Mouse (Mus musculus): ENCODE measurements around the gene Tnfrsf13c. TPM values are rescaled to one million over a fixed set of nuclear protein-coding genes. Genes with fewer than 3 reads are reported as not detected.
A peak's percentile ranks its signal among the peaks of the same experiment; 100 is the strongest.

Gene Tnfrsf13c
- polyA plus RNA-seq, 1 experiment from 2014 or later, result 0.22 TPM

DNA sequence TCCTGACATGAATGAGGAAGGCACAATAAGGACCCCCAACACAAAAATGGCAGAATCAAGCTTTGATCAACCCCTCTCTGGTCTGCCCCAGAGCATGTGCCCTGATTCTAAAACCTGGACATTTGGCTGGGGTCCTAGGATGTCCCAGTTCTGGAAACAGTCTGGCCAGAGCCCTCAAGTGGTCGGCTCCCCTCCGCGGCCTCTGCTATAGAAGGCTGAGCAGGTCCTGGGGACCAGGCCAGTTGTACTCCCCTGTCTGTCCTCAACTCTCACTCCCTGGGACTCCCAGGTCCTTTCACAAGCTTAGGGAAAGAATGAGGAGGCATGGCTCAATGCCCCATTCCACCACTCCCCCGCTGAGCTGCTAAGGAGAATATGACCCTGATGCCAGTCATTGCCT is 10.9 kb downstream of the Tnfrsf13c start:
- ATAC-seq, result no peak
- Histone ChIP-seq H3K27me3 (peaks cover 87% of the 10 kb centered on the region), H3K4me2 (no peak overlapping the region; the same call in 1 of the 2 replicates), H3K36me3 (ENCODE audit: poor library complexity, severe bottlenecking) (no peaks in the 10 kb centered on the region), H3K9ac (no peak overlapping the region), H3K9me3 (replicated peaks) (no peaks in the 10 kb centered on the region), H3K4me1 (peaks cover 40% of the 10 kb centered on the region), H3K4me3 (no peak overlapping the region), H3K27ac (no peak overlapping the region)
- 9% methylated on average over 4 of the region's 4 CpGs for WGBS

DNA sequence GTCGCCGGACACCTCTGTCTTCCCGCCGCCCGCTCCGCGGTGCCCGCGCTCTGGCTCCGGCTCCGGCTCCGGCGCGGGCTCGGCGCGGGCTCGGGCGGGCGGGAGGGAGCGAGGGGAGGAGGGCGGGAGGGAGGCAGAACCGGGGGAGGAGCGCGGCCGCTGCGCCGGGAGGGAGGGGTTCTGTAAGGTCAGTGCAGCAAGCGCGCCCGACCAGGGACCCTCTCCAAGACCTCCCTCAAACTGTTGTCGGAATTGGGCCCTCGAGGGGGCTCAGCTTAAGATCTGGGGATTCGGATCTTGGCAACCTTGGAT is 11.5 kb downstream of the Tnfrsf13c start, which contains the start of gene Shisa8:
Gene Shisa8 (minus strand): TSS at position 64 of the 312 bp plus-strand sequence.
- Histone ChIP-seq H3K4me1 (peaks cover 40% of the 10 kb centered on the region), H3K36me3 (ENCODE audit: poor library complexity, severe bottlenecking) (no peaks in the 10 kb centered on the region), H3K4me2 (peak within 1 kb of the TSS; percentile 70), H3K27me3 (peaks cover 92% of the 10 kb centered on the region), H3K4me3 (peak within 1 kb of the TSS; percentile 44), H3K9me3 (replicated peaks) (no peaks in the 10 kb centered on the region), H3K9ac (peak within 1 kb of the TSS; percentile 55), H3K27ac (no peak within 1 kb of the TSS)
- ATAC-seq, result no peak
- 0% methylated on average over 15 of the region's 34 CpGs for WGBS

DNA sequence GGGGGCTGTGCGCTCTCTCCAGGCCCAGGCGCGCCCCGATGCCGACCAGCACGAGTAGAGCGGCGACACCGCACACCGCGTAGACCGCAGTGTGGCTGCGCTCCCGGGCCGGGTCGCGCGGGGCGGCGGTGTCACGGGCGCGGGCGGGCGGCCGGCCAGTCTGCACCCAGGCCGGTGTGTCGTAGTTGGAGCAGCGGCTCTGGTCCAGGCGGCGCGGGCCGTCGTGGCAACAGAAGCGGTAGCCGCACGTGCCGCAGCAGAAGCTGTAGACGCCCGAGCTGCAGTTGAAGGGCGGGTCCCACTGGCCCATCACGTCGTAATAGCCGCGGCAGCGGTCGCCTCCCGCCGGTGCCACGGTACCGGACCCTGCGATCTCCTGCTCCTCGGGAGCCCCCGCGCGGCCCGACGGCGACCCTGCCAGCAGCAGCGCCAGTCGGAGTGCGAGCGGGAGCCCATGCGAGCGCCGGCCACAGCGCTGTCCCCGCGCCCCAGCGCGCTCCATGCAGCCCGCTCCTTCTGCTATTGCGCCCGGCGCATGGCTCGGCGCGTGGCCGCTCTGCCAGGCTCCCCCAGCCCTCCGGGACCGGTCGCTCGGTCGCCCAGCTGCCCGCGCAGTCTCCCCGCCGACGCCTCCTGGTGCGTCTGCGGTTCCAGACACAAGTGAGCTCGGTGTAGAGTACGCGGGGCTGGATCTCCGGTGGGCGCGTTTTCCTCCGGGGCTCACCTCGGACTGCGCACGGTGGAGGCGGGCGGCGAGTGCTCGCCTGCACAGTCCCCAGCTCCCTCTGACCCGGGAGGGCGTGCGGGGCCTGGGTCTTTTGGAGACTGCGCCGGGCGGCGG is 12.0 kb downstream of the Tnfrsf13c start:
- Histone ChIP-seq H3K27me3 (peaks cover 95% of the 10 kb centered on the region), H3K9ac (peak overlapping the region; percentile 55), H3K9me3 (replicated peaks) (no peaks in the 10 kb centered on the region), H3K36me3 (ENCODE audit: poor library complexity, severe bottlenecking) (peaks cover under 1% of the 10 kb centered on the region; the same call in 1 of the 2 replicates), H3K4me3 (peak overlapping the region; percentile 44), H3K4me1 (peaks cover 43% of the 10 kb centered on the region), H3K27ac (no peak overlapping the region), H3K4me2 (peak overlapping the region; percentile 70)
- WGBS, result under 1% methylated on average over 108 of the region's 112 CpGs
- peak; percentile 44 for ATAC-seq

DNA sequence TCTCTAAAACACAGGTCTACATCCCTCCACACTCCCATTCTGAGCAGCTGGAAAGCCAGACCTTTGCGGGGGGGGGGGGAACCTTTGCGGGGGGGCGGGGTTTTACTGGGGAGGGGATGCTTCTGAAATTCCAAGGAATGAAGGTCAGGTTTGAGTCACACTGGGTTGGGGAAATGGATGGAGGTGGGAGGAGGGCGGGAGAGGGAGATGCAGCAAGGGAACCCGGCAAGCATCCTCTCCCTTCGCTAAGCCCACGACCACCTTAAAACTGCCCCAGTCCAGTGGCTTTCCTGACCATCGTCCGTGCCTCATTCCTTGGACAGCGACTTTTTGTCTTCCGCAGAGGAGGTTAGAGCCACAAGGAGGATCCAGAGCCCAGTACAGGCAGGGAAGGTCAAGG is 12.9 kb downstream of the Tnfrsf13c start:
- peaks cover 96% of the 10 kb centered on the region for H3K27me3 ChIP-seq
- H3K36me3 ChIP-seq (ENCODE audit: poor library complexity, severe bottlenecking), result peaks cover 7% of the 10 kb centered on the region
- peaks cover 43% of the 10 kb centered on the region for H3K4me1 ChIP-seq
- H3K4me2 ChIP-seq, result peak overlapping the region; percentile 70
- no peak overlapping the region for H3K27ac ChIP-seq
- no peak overlapping the region for H3K9ac ChIP-seq
- 3% methylated on average over 11 of the region's 11 CpGs for WGBS
- no peak for ATAC-seq
- H3K9me3 ChIP-seq (replicated peaks), result no peaks in the 10 kb centered on the region
- peak overlapping the region; percentile 44 for H3K4me3 ChIP-seq

DNA sequence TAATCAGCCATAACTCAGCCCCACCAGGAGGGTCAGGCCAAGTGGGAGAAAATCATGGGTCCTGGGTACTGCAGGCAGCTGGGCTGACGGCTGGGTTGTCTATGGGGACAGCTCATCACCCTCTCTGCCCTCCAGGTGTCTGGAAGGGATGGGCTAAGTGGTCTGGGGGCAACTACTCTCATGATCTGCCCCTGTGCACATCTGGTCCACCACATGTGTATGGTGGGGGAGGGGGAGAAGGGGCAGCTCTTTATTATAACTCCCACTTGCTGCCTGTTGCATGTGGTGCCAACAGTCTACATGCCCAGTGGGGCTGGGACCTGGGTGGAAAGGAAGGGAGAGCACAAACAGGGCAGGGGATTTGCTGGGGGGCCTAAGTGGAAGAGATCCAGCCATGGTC is 13.4 kb downstream of the Tnfrsf13c start:
- peaks cover 43% of the 10 kb centered on the region for H3K4me1 ChIP-seq
- H3K36me3 ChIP-seq (ENCODE audit: poor library complexity, severe bottlenecking), result peaks cover 11% of the 10 kb centered on the region
- H3K4me2 ChIP-seq, result no peak overlapping the region
- ATAC-seq, result no peak
- H3K9ac ChIP-seq, result no peak overlapping the region
- H3K4me3 ChIP-seq, result no peak overlapping the region
- H3K9me3 ChIP-seq (replicated peaks), result no peaks in the 10 kb centered on the region
- H3K27me3 ChIP-seq, result peaks cover 96% of the 10 kb centered on the region
- 53% methylated on average over 1 of the region's 1 CpGs for WGBS
- no peak overlapping the region for H3K27ac ChIP-seq

DNA sequence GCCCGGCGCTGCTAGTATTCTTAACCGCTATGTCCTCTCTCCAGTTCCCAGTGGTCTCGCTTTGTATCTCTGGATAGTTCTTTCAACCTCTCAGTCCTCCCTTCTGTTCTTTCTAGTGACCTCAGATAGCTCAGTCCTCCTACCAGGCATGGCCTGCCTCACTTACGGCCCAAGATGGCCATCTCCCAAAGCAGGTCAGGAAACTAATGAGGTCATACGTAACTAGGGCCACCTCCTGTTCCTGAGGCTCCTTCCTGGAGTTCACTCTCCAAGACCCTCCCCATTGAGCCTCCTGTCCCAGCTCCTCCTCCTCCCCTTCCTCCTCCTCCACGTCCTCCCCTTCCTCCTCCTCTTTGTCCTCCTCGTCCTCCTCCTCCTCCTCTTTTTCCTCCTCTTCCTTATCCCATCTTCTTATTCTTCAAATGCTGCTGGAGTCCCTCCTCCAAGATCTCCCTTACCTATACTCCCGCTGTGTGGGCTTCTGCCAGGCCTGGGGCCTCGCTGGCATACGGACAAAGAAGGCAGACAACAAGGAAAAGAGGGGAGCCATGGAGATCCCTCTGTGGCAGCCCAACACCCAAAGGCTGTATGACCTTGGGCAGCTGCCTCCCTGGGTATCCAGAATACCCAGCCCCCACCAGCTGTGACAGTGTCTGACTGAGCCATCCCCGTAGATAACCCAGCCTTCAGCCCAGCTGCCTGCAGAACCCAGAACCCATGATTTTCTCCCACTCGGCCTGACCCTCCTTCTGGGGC is 14.7 kb downstream of the Tnfrsf13c start:
- no peak overlapping the region for H3K4me3 ChIP-seq
- H3K9me3 ChIP-seq (replicated peaks), result no peaks in the 10 kb centered on the region
- H3K27me3 ChIP-seq, result peaks cover 93% of the 10 kb centered on the region
- H3K36me3 ChIP-seq (ENCODE audit: poor library complexity, severe bottlenecking), result peaks cover 25% of the 10 kb centered on the region
- H3K9ac ChIP-seq, result no peak overlapping the region
- peaks cover 40% of the 10 kb centered on the region for H3K4me1 ChIP-seq
- no peak for ATAC-seq
- no peak overlapping the region for H3K27ac ChIP-seq
- no peak overlapping the region for H3K4me2 ChIP-seq
- WGBS, result 78% methylated on average over 13 of the region's 13 CpGs

DNA sequence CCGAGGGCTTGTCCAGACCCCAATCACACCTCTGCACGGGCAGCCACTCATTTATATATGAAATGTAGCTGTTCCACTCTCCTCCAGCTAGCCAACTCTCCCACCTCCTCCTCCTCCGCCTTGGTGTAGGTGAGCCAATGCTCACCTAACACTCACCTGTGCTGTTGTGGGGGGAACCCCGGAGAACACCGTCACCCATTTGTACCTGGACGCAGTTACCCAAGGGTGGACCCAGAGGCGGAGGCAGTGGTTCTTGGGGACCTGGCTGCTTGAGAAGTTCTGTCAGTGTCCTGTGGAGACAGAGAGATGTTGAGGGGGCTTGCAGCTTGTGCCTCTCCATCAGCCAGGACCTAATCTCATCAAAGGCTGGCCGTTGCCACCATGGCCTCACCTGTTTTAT is 15.9 kb downstream of the Tnfrsf13c start:
- Histone ChIP-seq H3K9ac (no peak overlapping the region), H3K4me1 (peaks cover 50% of the 10 kb centered on the region), H3K4me3 (no peak overlapping the region), H3K27ac (no peak overlapping the region), H3K4me2 (no peak overlapping the region), H3K9me3 (replicated peaks) (no peaks in the 10 kb centered on the region), H3K27me3 (peaks cover 85% of the 10 kb centered on the region), H3K36me3 (ENCODE audit: poor library complexity, severe bottlenecking) (peaks cover 36% of the 10 kb centered on the region)
- WGBS, result 87% methylated on average over 8 of the region's 8 CpGs
- no peak for ATAC-seq

DNA sequence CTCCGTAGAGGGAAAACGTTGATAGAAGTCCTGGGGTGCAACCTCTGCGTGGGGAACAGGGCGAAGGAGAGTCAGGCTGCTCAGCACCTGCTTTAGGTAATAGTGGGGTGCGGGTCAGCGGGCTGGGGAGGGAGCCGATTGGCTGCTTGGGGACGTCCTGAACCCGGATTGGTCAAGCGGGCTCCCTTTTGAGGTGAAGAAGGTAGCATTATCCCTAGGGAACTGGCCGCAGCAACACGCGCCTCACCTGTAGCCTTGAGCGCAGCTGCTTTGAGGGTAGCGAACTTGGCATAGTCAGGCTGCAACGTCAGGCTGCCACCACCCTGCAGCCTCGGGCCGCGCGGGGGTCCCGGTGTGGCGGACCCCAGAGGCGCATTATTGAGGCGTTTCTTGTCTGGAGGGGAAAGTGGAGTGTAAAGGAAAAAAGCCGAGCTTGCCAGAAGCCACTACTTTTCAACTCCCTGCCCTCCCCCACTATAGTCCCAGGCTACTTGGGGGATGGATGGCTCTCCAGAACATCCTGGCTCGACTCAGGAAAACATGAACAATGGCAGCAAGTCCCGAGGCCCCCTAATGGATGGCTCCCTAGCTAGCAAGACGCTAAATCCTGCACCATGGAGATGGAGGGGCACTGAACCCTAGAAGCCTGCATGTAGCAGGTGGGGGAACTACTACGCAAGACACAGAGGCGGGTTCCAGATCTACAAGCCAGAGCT is 16.5 kb downstream of the Tnfrsf13c start:
- ATAC-seq, result no peak
- Histone ChIP-seq H3K9me3 (replicated peaks) (no peaks in the 10 kb centered on the region), H3K4me2 (peak overlapping the region; percentile 22; the same call in 1 of the 2 replicates), H3K4me3 (peak overlapping the region; percentile 9; the same call in 1 of the 2 replicates), H3K9ac (no peak overlapping the region; the same call in 1 of the 2 replicates), H3K36me3 (ENCODE audit: poor library complexity, severe bottlenecking) (peaks cover 42% of the 10 kb centered on the region), H3K27me3 (peaks cover 78% of the 10 kb centered on the region), H3K4me1 (peaks cover 45% of the 10 kb centered on the region), H3K27ac (no peak overlapping the region)
- 15% methylated on average over 30 of the region's 30 CpGs for WGBS

DNA sequence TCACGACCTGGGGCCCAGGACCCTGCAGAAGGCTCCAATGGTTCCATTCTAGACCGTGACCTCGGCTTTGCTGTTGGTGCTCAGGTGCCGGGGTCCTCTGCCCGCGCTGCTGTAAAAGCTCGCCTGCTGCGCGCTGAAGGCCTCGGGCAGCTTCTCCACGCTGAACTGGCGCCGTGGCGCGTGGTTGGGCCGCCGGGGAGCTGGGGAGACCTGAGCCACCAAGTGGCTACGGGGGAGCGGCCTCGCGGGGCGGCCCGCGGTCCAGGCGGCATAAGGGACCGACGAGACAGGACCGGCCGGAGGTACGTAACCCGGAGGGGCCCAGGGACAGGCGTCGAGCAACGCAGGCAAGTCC is 17.1 kb downstream of the Tnfrsf13c start:
- peaks cover 48% of the 10 kb centered on the region for H3K36me3 ChIP-seq (ENCODE audit: poor library complexity, severe bottlenecking)
- H3K27ac ChIP-seq, result no peak overlapping the region
- peak overlapping the region; percentile 22; the same call in 1 of the 2 replicates for H3K4me2 ChIP-seq
- H3K9me3 ChIP-seq (replicated peaks), result no peaks in the 10 kb centered on the region
- ATAC-seq, result no peak
- H3K4me3 ChIP-seq, result peak overlapping the region; percentile 9; the same call in 1 of the 2 replicates
- peaks cover 72% of the 10 kb centered on the region for H3K27me3 ChIP-seq
- WGBS, result 11% methylated on average over 34 of the region's 34 CpGs
- peaks cover 40% of the 10 kb centered on the region for H3K4me1 ChIP-seq
- H3K9ac ChIP-seq, result no peak overlapping the region; the same call in 1 of the 2 replicates

DNA sequence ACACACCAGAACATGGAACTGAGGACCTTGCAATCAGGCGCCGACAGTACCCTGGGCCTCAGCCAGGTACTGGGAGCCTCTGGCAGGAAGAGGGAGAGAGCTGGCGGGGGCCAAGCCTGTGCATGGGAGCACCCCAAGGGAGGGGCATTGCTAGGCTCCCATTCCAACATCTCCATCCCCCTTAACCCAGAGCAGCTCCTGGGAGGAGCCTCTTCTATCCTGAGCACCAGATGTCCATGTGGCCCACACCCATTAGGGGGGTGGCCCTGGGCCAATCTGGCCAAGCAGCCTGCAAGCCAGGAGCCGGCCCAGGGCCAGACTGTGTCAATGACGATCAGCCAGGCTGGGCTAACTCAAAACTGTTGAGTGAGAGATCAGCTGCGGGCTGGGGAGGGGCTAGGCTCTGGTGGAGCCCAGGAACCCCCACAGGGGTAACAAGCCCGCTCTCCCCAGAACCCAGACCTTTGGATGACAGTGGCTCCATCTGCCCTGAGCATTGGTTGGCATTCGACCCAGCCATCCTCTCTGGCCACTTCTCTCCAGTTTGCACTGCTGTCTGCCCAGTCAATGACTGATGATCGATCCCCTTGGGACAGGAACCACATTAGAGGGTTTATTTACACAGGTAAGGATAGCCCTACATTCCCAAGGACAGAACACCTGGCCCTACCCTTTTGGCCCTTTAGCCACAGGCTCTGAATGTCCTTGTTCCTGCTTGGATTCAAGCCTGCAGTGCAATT is 17.6 kb downstream of the Tnfrsf13c start:
- H3K4me3 ChIP-seq, result no peak overlapping the region
- H3K4me2 ChIP-seq, result no peak overlapping the region
- H3K9me3 ChIP-seq (replicated peaks), result no peaks in the 10 kb centered on the region
- peaks cover 53% of the 10 kb centered on the region for H3K36me3 ChIP-seq (ENCODE audit: poor library complexity, severe bottlenecking)
- 54% methylated on average over 9 of the region's 9 CpGs for WGBS
- peaks cover 67% of the 10 kb centered on the region for H3K27me3 ChIP-seq
- peak; percentile 81 for ATAC-seq
- H3K4me1 ChIP-seq, result peaks cover 34% of the 10 kb centered on the region
- no peak overlapping the region for H3K27ac ChIP-seq
- H3K9ac ChIP-seq, result no peak overlapping the region

DNA sequence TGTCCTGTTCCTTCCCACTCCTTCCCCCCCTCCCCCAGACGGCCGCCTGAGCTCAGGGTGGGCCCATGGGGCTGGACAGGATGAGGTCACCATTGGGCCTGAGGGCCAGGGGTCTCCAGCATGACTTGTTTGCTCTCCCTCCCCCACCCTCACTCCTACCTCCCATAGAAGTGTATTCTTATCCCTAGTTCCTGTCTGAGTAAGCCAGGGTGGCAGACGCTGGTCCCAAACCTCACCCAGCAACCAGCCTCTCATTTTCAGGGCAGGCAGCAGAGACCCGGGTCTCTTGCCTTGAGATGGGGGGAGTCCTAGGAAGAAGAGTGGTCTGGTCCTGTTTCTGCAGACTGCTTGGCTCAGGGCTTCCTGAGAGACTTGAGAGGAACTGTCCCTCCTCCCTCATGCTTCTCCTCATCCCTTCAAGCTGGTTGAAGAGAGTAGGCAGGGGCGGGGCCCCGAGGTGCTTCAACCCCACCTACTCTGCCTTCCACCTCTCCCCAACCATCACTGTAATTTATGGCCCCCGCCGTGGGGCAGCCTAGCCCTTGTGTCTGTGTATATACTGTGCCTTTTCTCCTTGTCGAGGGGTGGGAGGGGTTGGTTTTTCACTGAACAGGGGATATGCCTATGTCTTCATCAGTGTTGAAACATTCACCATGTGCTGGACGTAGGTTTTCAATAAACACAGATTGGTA is 19.3 kb downstream of the Tnfrsf13c start:
- H3K4me1 ChIP-seq, result peaks cover 32% of the 10 kb centered on the region
- H3K9me3 ChIP-seq (replicated peaks), result no peaks in the 10 kb centered on the region
- H3K4me2 ChIP-seq, result no peak overlapping the region
- peaks cover 69% of the 10 kb centered on the region for H3K36me3 ChIP-seq (ENCODE audit: poor library complexity, severe bottlenecking)
- peaks cover 50% of the 10 kb centered on the region for H3K27me3 ChIP-seq
- peak overlapping the region; percentile 25; the same call in 1 of the 2 replicates for H3K27ac ChIP-seq
- H3K9ac ChIP-seq, result no peak overlapping the region
- H3K4me3 ChIP-seq, result no peak overlapping the region
- WGBS, result 62% methylated on average over 10 of the region's 10 CpGs
- ATAC-seq, result no peak

All from forebrain, embryonic 13.5 days (tissue).